Mouse (Mus musculus) right cerebral cortex, postnatal 4 days (tissue): ENCODE data around the gene Rab3c.

Experiments used
- DNase-seq: peaks from one replicate; pipeline ENCODE4 v3.0.0-alpha.2; 2022

The Rab3c gene

DNA sequence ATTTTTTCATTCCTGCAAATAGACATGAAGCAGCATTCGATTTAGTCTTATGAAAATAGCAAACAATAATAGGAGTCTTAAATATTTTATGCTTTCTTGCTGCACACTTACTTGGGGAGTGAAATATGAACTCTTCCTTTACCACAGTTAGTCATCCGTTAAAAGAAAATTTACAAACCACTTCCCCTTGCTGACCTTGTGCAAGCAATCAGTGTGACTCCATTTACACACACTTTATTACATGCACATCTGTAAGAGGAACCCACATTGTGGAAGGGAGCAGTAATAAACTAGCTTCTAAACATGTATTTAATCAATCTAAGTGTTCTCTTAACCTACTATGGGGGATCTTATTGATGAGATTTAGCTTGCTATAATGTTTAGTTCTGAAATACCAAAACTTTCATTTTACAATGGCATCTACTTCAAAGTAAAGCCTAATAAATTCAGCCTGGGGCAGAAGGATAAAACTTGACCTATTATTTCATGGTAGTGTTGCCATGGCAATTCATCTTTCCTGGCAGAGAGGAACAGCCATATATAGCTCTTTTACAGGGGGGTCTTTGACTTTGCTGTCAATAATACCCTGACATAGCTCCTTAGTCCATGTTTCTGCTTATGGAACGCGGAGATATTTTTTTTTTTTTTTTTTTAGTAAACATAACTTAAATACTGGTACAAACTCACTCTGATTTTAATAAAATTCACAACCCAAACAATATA is 95.7 kb downstream of the Rab3c start:
- no peak for DNase-seq

DNA sequence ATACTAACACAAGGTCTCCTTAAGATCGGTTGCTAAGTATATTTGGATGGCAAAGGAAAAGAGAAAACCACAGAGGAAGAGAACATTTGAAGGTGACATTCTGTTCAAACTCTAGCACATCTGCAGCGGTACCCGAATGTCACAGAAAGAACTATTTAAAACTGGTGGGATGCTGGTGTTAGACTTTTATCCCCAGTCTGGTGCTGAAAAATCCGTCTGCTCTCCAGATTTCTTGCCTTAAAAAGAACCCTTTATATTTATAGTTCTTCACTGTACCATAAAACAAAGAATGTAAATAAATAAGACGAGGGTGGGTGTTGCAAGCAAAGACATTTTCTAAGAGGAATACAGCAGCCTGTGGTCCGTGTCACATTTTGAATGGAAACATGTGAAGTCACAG is 105.1 kb downstream of the Rab3c start:
- DNase-seq = no peak

DNA sequence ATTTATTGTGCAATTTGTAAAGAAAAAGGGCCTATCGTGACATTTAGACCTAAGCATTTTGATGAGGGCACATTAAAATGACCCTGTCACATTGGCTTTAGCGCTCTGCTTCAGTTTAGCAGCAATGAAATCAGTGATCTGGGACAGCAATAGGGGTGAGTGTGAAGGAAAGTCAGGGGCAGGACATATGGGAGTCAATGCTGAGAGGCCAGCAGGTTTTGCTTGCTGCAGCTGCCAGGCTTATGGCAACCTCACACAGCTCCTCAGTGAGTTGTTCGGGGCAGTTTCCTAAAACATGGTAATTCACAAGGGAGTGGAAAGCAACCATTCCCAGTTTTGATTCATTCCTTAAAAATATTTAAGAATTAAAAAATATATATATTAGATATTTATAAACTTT is 111.1 kb downstream of the Rab3c start:
- no peak for DNase-seq

DNA sequence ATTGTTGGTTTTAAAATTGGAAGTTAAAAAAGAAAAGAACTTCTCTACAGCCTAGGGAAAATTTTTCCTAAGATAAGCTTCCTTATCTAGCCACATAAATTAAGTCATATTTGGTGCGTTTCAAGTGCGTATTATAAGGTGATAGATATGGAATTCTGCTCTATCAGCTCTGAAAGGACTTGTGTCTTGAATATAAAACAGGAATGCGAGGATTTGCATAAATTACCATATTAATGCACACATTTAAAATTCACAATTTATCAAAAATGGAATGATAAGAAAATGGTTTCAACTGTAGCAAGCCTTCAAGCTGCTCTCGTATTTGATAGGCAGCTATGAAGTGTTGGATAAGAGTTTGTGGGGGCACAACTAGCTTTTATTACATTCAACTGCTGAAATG is 111.6 kb downstream of the Rab3c start:
- no peak for DNase-seq

DNA sequence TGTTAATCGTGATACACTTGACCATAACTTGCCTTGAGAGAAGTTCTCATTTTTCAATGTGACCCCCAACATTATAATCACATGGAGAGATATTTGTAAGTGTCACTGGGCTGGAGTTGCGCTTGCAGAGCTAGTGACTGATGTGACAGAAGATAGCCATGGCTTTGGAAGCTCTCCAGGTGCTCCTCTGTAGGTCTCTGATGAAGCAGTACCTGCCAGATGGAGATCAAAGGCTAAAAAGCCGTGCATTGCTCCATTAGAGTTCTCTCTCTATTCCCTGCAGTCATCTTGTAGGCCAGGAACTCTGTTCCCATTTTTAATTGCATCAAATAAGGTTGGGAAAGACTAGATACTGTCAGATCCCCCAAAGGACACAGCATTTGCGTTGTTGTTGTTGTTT is 112.2 kb downstream of the Rab3c start:
- no peak for DNase-seq

DNA sequence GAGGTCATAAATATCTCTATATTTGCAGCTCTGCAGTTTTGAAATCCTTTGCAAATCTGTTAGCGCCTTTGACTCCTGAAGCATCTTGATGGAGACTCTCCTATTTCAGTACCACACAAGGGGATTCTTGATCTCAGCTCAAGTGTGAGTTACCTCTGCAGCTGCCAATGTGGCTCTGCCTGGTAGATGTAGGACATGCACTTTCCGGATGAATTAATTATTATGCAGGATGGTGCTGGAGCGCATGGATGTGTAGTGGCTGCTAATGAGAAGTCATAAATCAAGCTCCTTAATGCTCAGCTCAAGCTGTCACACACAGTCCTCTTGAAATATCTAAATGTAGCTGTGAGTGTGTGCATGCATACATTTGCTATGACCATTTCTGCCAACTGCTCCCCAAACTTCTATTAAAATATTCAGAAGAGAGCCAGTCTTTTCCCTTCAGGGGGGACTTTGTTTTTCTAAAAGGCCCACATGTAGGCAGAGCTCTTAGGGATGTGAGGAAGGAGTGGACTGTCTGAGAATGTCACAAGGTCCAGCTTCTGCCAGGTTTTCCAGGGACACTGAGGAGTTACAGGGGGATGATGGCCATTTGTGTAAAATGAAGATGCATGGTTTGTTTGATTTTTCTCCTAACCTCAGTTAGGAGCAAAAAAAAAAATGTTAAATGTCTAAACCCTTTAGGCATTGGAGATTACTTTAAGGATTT is 114.0 kb downstream of the Rab3c start:
- no peak for DNase-seq

DNA sequence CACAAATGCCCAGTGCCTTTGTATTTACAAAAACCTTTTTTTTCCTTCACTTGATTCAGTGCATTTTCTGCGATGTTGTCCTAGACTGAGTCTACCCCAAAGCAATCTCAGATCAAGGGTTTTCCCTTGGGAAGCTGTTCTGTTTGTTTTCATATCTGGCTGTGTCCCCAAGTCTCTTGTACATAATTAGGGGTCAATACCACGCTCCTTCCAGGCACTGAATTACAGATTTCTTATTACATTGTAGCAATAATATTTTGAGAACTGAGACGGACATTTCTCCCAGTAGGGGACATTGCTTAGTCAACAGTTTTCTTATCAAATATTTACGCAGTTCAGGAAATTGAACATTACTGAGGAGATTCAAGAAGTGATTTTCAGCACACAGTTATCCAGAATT is 120.8 kb downstream of the Rab3c start:
- no peak for DNase-seq

DNA sequence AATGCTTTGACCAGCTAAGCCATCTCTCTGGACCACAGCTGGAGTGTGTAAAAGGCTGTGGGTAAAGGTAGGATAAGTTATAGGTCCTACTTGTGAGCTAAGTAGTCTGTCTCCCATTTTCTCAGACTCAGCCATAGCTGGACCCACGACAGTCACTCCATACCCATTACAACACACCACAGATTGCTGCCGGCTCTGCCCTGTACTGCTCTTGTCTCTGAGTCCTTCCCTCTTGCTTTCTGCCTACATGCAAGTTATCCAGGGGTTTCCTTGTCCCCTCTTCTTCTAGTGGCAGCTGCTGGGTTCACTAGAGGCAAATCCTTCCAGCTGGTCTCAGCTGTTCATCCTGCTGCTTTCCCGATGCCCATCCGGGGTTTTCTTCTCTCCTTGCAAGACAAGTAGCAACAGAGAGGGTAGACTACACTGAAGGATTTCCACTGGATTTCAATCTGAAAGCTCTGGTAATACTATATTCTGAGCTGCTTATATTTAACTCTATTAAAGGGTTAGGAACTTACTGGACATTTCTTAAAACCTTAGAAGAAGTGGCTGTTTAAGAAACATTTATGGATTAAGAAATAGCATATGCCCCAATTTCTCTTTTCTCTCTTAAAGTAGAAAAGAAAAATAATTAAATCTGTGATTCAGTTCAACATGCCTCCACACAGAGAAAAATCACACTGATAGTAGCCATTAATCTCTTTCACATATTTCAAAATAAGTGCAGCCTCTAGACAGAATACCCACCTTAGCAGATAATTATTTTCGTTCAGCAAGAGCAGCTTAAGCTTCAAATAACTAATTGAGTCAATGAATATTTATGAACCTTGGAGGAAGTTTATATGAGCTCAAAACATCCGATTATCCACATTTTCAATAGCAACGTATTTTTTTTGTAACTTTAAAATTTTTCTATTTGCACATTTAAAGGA is 121.9 kb downstream of the Rab3c start:
- no peak for DNase-seq

DNA sequence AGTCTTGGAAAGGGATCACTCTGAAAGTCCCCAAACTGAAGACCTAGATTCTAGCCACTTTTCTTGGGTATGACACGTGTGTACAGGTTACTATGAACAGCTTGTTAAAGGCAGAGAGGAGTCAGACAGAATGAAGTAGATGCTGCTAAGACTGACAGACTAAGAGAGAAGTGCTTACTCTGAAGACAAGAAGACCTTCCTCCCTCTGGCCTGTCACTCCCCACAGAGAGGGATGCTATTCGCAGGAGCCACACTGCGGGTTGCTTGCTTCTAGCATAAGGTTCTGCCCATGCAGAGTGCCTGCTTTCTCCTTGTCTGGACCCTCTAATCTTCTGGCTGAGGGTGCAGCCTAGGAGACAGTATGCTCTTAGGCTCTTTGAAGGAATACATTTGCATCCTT is 135.3 kb downstream of the Rab3c start:
- DNase-seq = no peak

DNA sequence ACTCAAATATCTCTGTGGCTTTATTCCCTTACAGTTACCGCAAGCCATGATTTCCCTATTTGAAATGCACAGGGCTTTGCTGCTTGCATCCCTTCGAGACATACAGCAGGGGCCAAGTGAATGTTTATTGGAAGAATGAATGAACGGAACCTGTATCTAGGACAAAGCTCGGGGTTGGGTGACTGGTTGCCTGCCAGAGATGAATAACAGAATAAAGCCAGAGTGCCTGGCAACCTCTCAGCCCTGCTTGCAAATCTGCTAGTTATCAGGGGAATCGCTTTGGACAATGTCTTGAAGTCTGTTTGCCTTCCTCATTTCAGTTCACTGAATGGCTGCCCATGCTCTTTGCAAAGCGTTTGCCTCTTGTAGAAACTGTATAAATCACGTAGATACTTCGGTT is 135.8 kb downstream of the Rab3c start:
- DNase-seq = peak; percentile 14

DNA sequence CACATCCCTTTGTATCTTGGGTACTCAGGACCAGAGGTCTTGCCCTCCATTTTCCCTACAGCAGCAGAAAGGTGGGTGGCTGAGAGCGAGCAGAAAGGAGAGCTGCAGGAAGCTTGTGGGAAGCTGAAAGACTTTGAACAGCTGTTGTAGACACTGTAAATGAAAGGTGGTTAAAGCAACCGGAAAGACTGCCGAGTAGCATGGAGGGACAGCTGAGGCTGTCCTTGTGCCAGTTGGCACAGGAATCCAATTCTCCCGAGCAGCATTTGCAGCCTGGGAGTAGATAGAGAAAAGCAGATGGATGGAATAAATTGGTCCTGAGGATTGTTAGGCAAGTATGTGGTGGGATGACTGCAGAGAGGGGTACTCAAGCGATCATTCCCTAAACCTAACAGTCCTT is 141.5 kb downstream of the Rab3c start:
- DNase-seq = peak; percentile 32

DNA sequence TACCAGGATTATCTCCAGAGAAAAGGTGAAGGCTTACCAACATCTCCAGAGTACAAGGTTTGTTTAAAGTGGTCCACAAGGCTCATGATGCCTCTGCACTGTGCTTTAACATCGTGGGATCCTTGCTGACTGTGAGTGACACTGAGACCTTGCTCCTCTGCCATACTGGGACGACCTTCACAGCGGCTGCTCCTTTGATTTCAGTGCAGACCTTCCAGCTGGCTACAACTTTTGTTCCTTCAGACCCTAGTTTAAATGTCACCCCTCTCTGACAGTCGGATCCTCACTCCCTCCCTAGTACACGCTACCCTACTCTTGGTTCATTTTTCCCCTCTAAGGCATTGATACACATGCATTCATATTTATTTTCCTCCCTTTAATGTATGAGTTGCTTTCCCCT is 142.2 kb downstream of the Rab3c start:
- no peak for DNase-seq

DNA sequence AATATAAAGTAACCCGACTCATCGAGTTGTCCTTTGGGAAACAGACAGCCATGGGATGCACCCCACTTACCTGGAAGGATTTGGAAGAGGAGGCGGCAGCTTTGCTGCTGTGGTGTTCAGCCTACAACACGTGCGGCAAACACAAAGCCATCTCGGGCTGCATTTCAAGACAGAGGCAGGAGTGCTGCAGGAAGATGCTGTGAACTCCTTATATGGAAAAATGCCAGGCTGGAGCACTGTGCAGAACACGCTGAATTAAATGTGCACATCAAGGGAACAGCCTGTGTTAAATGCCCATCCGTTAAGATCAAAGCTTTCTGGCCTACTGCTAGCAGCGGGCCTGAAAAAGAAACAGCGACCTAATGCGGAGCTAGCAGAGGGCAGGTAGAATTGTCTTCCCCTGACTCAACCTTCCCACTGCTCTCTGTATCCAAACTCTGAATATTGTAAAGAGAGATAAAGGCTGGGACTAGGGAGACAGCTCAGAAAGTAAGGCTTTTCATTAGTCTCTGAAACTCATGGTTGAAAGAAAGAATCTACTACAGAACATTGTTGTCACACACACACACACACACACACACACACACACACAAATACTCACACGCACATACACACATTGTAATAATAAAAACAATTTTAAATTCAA is 153.1 kb downstream of the Rab3c start:
- no peak for DNase-seq

DNA sequence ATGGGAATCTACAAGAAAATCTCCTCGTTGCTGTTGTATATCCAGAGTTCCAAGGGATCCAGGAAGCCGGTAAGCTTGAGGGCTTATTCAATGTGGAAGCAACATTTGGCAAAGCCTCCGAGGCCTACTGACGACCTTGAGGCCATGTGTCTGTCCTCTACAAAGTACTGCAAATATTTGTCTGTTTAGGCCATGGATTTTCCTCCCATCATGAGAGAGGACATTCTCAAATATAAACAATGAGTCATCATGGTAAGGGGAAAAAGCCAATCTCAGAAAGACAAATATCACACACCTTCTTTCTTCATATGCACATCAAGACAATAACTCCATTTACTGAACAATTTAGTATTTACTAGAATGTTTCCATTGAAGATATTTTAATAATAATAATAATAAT is 158.0 kb downstream of the Rab3c start:
- no peak for DNase-seq

DNA sequence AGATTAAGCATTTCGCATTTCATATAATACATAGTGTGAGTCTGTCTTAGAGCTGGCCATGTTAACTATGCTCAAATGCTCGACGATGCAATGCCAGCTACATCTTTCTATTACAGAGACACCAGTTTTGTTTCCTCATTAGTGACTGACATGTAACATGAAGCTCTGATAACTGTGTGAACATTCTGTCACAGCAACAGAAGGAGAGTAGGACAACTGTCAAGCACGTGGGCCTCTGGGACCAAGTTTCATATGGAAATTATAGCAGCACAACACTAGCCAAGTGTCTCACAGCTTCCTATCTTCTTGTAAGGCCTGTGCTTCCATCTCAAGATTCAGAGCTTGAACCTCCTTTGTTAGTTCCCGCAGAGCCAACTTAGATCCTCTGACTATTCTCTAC is 163.9 kb downstream of the Rab3c start:
- DNase-seq = no peak

DNA sequence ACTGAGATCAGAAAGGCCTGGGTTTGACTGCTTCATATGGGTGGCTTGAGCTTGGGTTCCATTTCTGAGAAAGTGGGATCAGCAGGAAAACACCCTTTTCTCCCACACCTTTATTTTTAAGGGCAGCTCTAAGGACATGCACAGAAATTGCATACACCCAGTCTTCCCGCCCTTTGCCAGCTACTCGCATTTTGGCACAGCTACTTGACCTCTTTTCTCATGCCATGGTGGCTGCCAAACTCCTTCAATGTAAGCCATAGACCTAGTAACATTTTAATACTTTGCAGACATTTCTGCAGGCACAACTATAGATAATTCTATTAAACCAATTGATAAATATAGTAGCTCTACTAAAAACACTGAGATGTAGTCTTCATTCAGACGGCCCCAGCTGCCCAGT is 164.5 kb downstream of the Rab3c start:
- no peak for DNase-seq

DNA sequence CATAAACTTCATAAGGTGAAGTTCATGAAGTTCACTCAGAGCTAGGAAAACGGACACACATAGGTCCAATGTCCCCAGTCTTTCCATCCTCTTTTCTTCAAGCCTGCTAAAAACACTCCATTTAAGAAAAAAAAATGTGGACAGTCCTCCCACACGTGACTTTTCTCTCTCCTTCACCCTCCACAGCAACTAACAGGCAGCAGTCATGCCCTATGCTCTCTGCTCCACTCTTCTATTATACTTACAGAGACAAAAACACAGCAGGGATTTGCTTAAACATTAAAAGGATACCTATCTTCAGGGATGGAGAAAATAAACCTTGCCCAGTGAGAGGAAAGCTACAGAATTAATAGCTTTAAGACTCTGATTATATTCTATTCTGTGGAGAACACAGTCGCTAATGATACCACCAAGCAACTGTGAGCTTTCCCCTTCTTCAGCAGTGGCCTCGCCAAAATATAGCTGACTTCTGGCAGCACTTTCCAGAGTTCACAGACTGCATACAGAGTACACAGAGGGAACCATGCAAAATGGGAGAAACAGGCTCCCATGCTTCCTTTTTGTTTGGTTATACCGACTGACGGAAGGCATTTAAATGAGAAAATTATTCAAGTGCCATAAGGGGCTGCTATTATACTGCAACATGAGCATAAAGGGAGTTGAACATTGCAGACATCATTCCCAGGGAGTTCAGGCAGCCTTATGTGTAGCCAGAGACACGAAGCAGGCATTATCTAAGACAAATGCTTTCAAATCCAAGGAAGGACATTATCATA is 165.7 kb downstream of the Rab3c start:
- DNase-seq = no peak

DNA sequence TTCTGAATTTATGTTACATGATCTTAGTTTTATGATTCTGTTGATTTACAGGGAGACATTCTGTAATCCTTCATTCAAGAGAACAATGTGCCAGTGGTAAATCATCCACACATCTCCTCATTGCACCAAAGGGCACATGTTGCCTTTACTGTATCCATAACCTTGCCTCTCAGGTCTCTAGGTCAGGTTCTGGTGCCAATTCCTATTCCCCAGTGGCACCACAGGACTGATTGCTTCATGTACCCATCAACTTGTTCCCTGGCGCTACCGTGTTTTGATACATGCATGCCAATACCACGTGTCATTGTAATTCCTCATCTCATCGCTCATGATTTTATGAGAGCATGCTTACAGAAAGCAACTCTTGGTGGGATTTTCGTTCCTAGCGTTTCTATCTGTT is 167.1 kb downstream of the Rab3c start:
- no peak for DNase-seq

DNA sequence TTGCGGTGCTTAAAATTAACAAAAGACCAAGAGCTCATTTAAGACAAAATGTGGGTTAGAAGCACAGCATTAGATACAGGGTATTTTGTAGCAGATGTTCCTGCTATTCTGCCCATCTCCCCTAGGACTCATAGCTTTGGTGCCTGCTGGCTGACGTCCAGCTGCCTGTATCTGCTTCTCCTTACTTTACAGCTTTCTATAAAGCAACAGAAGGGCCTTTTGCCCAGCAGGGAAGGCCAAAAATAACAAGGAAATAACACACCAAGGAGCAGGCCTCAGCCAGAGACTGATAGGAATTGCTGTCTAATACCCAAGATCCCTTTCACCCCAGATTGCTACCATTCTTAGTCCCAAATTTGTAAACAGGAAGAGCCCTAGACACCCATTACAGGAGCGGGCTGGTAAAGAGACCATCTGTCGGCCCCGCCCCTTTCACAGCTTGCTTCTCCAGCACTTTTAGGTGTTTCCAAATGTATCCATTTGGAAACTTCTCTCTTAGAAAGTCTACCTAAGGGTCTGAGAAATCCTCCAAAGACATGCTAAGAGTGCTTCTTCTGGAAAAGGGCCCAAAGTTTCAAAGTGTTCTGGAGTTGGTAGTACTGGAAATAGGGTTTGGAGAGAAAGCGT is 183.3 kb downstream of the Rab3c start:
- DNase-seq = no peak

DNA sequence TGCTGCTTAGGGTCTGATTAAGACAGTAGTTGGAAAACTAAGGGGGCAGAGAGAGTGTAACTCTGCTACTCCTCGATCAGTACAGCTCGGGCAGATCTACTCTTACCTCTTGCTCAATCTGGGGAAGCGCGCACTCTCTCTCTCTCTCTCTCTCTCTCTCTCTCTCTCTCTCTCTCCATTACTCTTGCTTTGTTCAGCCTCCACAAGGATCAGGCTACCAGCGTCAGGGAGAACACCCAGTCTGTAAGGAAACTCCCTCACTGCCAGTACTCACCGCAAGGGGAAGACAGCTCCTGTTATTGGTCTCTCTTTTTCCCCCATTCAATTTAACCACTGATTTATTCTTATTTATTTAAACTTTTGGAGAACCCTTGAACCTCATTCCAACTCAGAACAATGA is 185.8 kb downstream of the Rab3c start:
- no peak for DNase-seq

DNA sequence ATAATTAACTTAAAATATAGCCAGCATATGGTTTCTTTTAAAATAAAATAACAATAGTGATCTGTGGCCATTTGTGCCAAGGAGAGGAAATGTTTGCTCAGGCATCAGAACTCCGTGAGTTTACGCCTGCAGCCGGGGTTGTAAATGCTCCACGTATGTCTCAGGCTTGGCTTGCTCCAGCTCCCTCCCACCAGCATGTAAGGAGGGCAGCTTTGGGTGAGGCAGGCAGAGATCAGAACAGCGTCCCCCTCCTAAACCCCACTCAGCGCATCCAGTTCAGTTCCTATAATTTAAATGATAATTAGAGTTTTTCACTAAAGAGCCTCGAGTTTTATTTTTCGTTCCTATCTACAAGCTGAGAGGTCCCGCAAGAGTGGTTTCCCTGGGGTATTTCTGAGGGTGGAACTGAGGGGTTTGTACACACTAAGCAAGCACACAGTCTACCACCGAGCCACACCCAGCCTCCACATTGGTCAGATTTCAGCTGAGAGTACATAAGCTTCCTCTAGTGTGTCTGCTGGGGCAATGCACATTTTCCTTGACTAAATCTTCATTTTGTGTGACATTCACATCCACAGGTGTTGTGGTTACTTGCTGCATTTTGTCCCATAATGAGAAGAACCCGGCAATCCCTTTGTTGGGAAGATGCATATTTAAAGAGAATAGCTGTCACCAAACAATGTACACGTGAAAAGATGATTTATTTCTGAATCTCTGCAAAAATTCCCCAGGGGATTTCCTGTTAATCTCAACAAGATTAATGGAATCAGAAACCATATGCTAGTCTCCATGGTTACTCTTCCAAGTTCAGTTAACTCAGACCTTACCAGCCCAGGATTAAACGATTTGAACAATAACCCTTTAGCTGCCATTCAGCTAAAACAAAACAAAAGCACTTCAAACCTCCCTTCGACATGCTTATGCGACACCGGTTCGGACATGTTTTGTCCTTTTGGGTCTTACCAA is 186.8 kb downstream of the Rab3c start:
- no peak for DNase-seq
